Mouse (Mus musculus) MEL (cell line): ENCODE data around the gene Fcgr1.
"Not testable (repeated sequence)": the region's sequence is repeated elsewhere in the genome, so short reads cannot be mapped to it uniquely, and the experiment has no call there.

Source experiments
- CHD1 ChIP-seq: IDR thresholded peaks from 2 replicates; pipeline ENCODE4 v1.6.1; 2012; ENCODE audit warnings: low read depth, mild to moderate bottlenecking, inconsistent platforms, low read length, improper control_type of control experiment
- CTCF ChIP-seq, 3 experiments: IDR thresholded peaks in 2 of 3; conservative IDR thresholded peaks in 1 of 3; 2 replicates each; pipeline ENCODE4 v1.5.1; 2011 to 2012; ENCODE audit warnings: low read length in 3 of 3, low read depth in 2 of 3, mild to moderate bottlenecking in 2 of 3, improper control_type of control experiment in 1 of 3, inconsistent platforms in 1 of 3, mixed read lengths in 1 of 3, moderate library complexity in 1 of 3; ENCODE audit not compliant: control insufficient read depth in 1 of 3, insufficient read depth in 1 of 3, poor library complexity in 1 of 3, severe bottlenecking in 1 of 3
- ELF1 ChIP-seq: IDR thresholded peaks from 2 replicates; pipeline ENCODE4 v1.6.1; 2014; ENCODE audit warnings: low read depth, mild to moderate bottlenecking, inconsistent platforms, low read length, improper control_type of control experiment, moderate library complexity
- GABPA ChIP-seq: IDR thresholded peaks from 2 replicates; pipeline ENCODE4 v1.6.1; 2012; ENCODE audit warnings: low read depth, mild to moderate bottlenecking, inconsistent platforms, low read length, improper control_type of control experiment, moderate library complexity
- JUND ChIP-seq: IDR thresholded peaks from 2 replicates; pipeline ENCODE4 v1.6.1; 2011; ENCODE audit warnings: low read depth, mild to moderate bottlenecking, improper control_type of control experiment, low read length
- MAZ ChIP-seq: IDR thresholded peaks from 2 replicates; pipeline ENCODE4 v1.6.1; 2012; ENCODE audit warnings: low read depth, mild to moderate bottlenecking, inconsistent platforms, low read length, improper control_type of control experiment
- MYC ChIP-seq: IDR thresholded peaks from 2 replicates; pipeline ENCODE4 v1.6.1; 2011; ENCODE audit warnings: low read depth, mild to moderate bottlenecking, low read length, improper control_type of control experiment, moderate library complexity
- NELFE ChIP-seq: IDR thresholded peaks from 2 replicates; pipeline ENCODE4 v1.6.1; 2011; ENCODE audit warnings: low read depth, low read length, improper control_type of control experiment
- POLR2A ChIP-seq, 2 experiments: IDR thresholded peaks; 2 replicates each; pipeline ENCODE4 v1.6.1; 2011 to 2012; ENCODE audit warnings: low read length in 2 of 2, mild to moderate bottlenecking in 2 of 2, control low read depth in 1 of 2, improper control_type of control experiment in 1 of 2, low read depth in 1 of 2, moderate library complexity in 1 of 2; ENCODE audit not compliant: control insufficient read depth in 1 of 2, insufficient read depth in 1 of 2, poor library complexity in 1 of 2
- USF2 ChIP-seq, 2 experiments: IDR thresholded peaks; 2 replicates each; pipeline ENCODE4 v1.6.1; 2011 to 2012; ENCODE audit warnings: improper control_type of control experiment in 2 of 2, low read length in 2 of 2, borderline replicate concordance in 1 of 2, inconsistent platforms in 1 of 2, low read depth in 1 of 2, mild to moderate bottlenecking in 1 of 2; ENCODE audit not compliant: insufficient read depth in 1 of 2

DNA sequence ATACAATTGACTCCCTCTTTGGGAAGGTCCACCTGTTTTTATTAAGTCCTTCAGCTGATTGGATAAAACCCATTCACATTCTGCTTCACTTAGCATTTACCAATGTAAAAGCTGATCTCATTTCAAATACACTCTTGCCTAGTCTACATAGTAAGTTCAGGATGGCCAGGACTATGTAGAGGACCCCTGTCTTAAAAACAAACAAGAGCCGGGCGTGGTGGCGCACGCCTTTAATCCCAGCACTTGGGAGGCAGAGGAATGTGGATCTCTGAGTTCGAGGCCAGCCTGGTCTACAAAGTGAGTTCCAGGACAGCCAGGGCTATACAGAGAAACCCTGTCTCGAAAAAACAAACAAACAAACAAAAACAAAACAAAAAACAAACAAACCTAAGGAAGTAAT, 30.0 kb upstream of the Fcgr1 start:
- not testable (repeated sequence) for TF ChIP-seq MYC; CTCF (IDR thresholded peaks at IDR 0.05 in 2 of 3, conservative IDR thresholded peaks at IDR 0.05 in 1 of 3; ENCODE audit: control insufficient read depth in 1 of 3, insufficient read depth in 1 of 3, low read depth in 2 of 3, low read length in 3 of 3, poor library complexity in 1 of 3, severe bottlenecking in 1 of 3); NELFE; ELF1; POLR2A (IDR thresholded peaks at IDR 0.05; ENCODE audit: control insufficient read depth in 1 of 2, insufficient read depth in 1 of 2, low read depth in 1 of 2, low read length in 2 of 2, poor library complexity in 1 of 2); JUND; MAZ; GABPA; USF2 (IDR thresholded peaks at IDR 0.05; ENCODE audit: borderline replicate concordance in 1 of 2, insufficient read depth in 1 of 2, low read depth in 1 of 2, low read length in 2 of 2); CHD1
